Mouse (Mus musculus): ENCODE results near the gene H2-Eb2.

Gene H2-Eb2

GRCm38 (mm10) chr17:34325436-34325835, at the start of gene H2-Eb2:
Gene H2-Eb2 (plus strand): TSS chr17:34325665.
- no peak for DNase-seq

GRCm38 (mm10) chr17:34280499-34281038, 44.9 kb upstream of the H2-Eb2 start:
- DNase-seq: no peak

GRCm38 (mm10) chr17:34281836-34282235, 43.6 kb upstream of the H2-Eb2 start:
- no peak for DNase-seq

GRCm38 (mm10) chr17:34285371-34285770, 40.1 kb upstream of the H2-Eb2 start:
- no peak for DNase-seq

GRCm38 (mm10) chr17:34285848-34286247, 39.6 kb upstream of the H2-Eb2 start:
- DNase-seq: peak; percentile 63 to 72

GRCm38 (mm10) chr17:34286501-34286900, 39.0 kb upstream of the H2-Eb2 start:
- no peak for DNase-seq

- no peak for DNase-seq
These were observed 38.5 kb upstream of the H2-Eb2 start for GRCm38 (mm10) chr17:34286999-34287398.

GRCm38 (mm10) chr17:34287648-34288047, 37.8 kb upstream of the H2-Eb2 start, which contains the start of gene H2-Aa:
Gene H2-Aa (minus strand): TSS chr17:34287823.
- peak; percentile 82 to 86 for DNase-seq

GRCm38 (mm10) chr17:34288131-34288530, 37.3 kb upstream of the H2-Eb2 start:
- DNase-seq: no peak

- peak; percentile 73 to 82 for DNase-seq
These were observed 33.9 kb upstream of the H2-Eb2 start for GRCm38 (mm10) chr17:34291609-34292008.

GRCm38 (mm10) chr17:34292570-34292969, 32.9 kb upstream of the H2-Eb2 start:
- no peak for DNase-seq

GRCm38 (mm10) chr17:34293533-34293932, 31.9 kb upstream of the H2-Eb2 start:
- DNase-seq: no peak

GRCm38 (mm10) chr17:34294249-34294648, 31.2 kb upstream of the H2-Eb2 start:
- DNase-seq: no peak

GRCm38 (mm10) chr17:34295307-34295706, 30.2 kb upstream of the H2-Eb2 start:
- no peak for DNase-seq

- DNase-seq: peak in 1 of 2 experiments; percentile 26
These were observed 29.3 kb upstream of the H2-Eb2 start for GRCm38 (mm10) chr17:34295891-34296794.

GRCm38 (mm10) chr17:34299356-34299755, 26.1 kb upstream of the H2-Eb2 start:
- no peak for DNase-seq

GRCm38 (mm10) chr17:34300071-34300470, 25.4 kb upstream of the H2-Eb2 start:
- DNase-seq: no peak

GRCm38 (mm10) chr17:34300691-34301566, 24.5 kb upstream of the H2-Eb2 start:
- DNase-seq: no peak

GRCm38 (mm10) chr17:34301670-34302190, 23.7 kb upstream of the H2-Eb2 start:
- DNase-seq: no peak

- DNase-seq: no peak
These were observed 21.7 kb upstream of the H2-Eb2 start for GRCm38 (mm10) chr17:34303789-34304188.

- peak; percentile 62 to 70 for DNase-seq
These were observed 20.7 kb upstream of the H2-Eb2 start for GRCm38 (mm10) chr17:34304751-34305150.

GRCm38 (mm10) chr17:34305380-34306030, 20.0 kb upstream of the H2-Eb2 start, which contains the start of gene H2-Eb1:
Gene H2-Eb1 (plus strand): TSS chr17:34305867.
- peak; percentile 85 to 89 for DNase-seq

Data from kidney, postnatal 25 days (tissue).